Mouse (Mus musculus): ENCODE data around the gene Ifngr2. TPM values are rescaled to one million over a fixed set of nuclear protein-coding genes. Genes with fewer than 3 reads are reported as not detected.
"Not testable (repeated sequence)": the region's sequence is repeated elsewhere in the genome, so short reads cannot be mapped to it uniquely, and the experiment has no call there.

The Ifngr2 gene
- polyA plus RNA-seq, 1 experiment from 2014 or later: 117 TPM

DNA sequence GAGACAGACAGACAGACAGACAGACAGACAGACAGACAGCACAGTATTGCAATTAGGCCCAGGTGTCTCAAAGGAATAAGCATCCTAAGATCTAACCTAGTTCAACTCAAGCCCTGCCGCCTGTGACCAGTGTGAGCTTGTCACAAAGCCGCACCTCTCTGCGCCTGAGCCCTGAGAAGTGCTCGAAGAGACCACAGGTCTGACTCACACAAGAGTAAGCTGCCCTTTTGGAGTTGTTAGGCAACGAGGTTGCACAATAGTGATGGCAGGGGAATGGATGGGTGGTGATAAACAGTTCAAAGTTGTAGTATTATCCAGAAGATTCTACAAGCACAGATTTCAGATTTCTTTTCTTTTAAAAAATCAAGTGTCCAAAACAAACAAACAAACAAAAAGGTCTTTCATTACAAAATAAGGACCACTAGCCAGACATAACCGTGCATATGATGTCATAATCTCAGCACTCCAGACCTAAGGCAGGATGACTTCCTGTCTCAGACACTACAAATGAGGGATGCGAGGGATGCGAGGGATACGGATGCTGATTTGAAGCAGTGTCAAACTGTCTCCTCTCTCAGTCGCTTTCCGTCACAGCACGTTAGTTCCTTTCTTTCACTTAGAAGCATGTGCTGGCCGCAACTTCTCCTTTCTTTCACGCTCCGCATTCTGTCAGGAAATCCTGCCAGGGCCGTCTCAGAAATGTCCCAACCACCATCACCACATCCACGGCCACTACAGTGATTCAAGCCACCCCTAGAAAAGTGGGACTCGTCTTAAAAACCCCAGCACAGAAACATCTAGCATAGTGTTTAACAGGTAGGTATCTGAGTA lies 24.2 kb upstream of the Ifngr2 start:
- no peak overlapping the region for H3K9ac ChIP-seq (ENCODE audit: low read depth, low read length)
- H3K9me3 ChIP-seq (ENCODE audit: control insufficient read depth, low read length): no peaks in the 10 kb centered on the region; the same call in 1 of the 2 replicates
- H3K4me2 ChIP-seq (ENCODE audit: low read depth, low read length): no peak overlapping the region
- H3K4me3 ChIP-seq (ENCODE audit: low read length): no peak overlapping the region
- 0 out of 2 replicates have a peak, but pooled peaks cover 5% of the 10 kb centered on the region for H3K4me1 ChIP-seq (ENCODE audit: control insufficient read depth, insufficient read depth, low read length)
- ATAC-seq: peak; percentile 91
- no peaks in the 10 kb centered on the region for H3K27me3 ChIP-seq (replicated peaks; ENCODE audit: control insufficient read depth, insufficient read depth, low read length)
- 75% methylated on average over 18 of the region's 18 CpGs for WGBS
- H3K27ac ChIP-seq (ENCODE audit: low read length): no peak overlapping the region
- H3K36me3 ChIP-seq (ENCODE audit: control insufficient read depth, insufficient read depth, low read length): no peaks in the 10 kb centered on the region

DNA sequence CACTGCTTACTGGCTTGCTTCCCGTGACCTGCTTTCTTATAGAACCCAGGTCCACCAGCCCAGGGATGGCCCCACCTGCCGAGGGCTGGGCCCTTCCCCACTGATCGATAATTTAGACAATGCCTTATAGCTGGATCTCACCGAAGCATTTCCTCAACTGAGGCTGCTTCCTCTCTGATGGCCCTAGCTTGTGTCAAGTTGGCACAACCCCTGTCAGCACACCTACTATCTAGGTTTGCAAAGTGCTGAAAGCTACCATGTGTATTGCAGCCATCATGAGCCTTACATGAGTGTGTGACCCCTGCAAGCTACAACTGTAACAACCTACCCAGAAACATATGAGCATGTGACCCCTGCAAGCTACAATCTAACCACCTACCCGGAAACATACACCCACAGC lies 22.7 kb upstream of the Ifngr2 start:
- Histone ChIP-seq H3K36me3 (ENCODE audit: control insufficient read depth, insufficient read depth, low read length) (no peaks in the 10 kb centered on the region), H3K9ac (ENCODE audit: low read depth, low read length) (no peak overlapping the region), H3K4me1 (ENCODE audit: control insufficient read depth, insufficient read depth, low read length) (0 out of 2 replicates have a peak, but pooled peaks cover 5% of the 10 kb centered on the region), H3K27me3 (replicated peaks; ENCODE audit: control insufficient read depth, insufficient read depth, low read length) (no peaks in the 10 kb centered on the region), H3K9me3 (ENCODE audit: control insufficient read depth, low read length) (no peaks in the 10 kb centered on the region; the same call in 1 of the 2 replicates), H3K4me3 (ENCODE audit: low read length) (no peak overlapping the region), H3K27ac (ENCODE audit: low read length) (no peak overlapping the region), H3K4me2 (ENCODE audit: low read depth, low read length) (no peak overlapping the region)
- no peak for ATAC-seq
- 88% methylated on average over 5 of the region's 5 CpGs for WGBS

DNA sequence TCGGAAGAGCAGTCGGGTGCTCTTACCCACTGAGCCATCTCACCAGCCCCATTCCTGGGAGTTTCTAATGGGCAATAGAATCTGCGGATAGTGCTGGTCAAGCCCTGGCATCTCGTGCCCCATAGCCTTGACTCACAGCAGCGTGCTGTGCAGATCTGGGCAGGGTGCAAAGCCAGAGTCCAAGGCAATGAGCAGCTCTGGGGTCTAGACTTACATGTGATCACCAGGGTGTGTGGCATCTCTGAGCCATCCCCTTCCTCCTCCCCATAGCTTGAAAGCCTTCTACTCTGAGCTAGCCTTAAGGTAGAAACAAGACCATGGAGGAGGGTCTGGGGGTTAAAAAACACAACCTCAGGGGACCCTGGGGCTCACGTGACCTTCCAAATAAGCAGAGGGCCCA lies 20.6 kb upstream of the Ifngr2 start:
- H3K4me3 ChIP-seq (ENCODE audit: low read length): no peak overlapping the region
- H3K4me2 ChIP-seq (ENCODE audit: low read depth, low read length): no peak overlapping the region
- H3K36me3 ChIP-seq (ENCODE audit: control insufficient read depth, insufficient read depth, low read length): no peaks in the 10 kb centered on the region
- no peak overlapping the region for H3K9ac ChIP-seq (ENCODE audit: low read depth, low read length)
- ATAC-seq: no peak
- H3K9me3 ChIP-seq (ENCODE audit: control insufficient read depth, low read length): no peaks in the 10 kb centered on the region; the same call in 1 of the 2 replicates
- H3K27ac ChIP-seq (ENCODE audit: low read length): no peak overlapping the region
- 95% methylated on average over 6 of the region's 6 CpGs for WGBS
- H3K4me1 ChIP-seq (ENCODE audit: control insufficient read depth, insufficient read depth, low read length): 0 out of 2 replicates have a peak, but pooled peaks cover 5% of the 10 kb centered on the region
- H3K27me3 ChIP-seq (replicated peaks; ENCODE audit: control insufficient read depth, insufficient read depth, low read length): no peaks in the 10 kb centered on the region

DNA sequence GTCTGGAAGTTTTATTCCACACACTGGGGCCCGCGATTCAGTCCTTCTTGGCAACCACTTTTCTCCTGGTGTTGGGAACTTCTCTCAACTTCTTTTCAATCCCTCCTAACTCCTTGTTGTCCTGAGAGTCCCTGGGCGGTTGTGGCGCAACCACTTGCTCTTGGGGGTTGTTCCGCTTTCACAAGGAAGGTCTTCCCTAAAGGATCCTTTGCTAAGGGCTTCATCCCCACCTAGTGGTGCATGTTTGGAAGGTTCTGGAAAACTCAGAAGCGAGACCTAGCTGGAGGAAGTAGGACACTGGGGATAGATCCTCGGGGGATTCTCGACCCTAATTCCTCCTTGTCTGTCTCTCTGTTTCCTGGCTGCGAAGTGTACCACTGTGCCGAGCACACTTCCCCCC lies 19.8 kb upstream of the Ifngr2 start:
- H3K4me3 ChIP-seq (ENCODE audit: low read length): no peak overlapping the region
- H3K27ac ChIP-seq (ENCODE audit: low read length): no peak overlapping the region
- H3K9me3 ChIP-seq (ENCODE audit: control insufficient read depth, low read length): no peaks in the 10 kb centered on the region; the same call in 1 of the 2 replicates
- no peaks in the 10 kb centered on the region for H3K27me3 ChIP-seq (replicated peaks; ENCODE audit: control insufficient read depth, insufficient read depth, low read length)
- H3K4me2 ChIP-seq (ENCODE audit: low read depth, low read length): no peak overlapping the region
- WGBS: 74% methylated on average over 10 of the region's 10 CpGs
- ATAC-seq: no peak
- H3K9ac ChIP-seq (ENCODE audit: low read depth, low read length): no peak overlapping the region
- no peaks in the 10 kb centered on the region for H3K36me3 ChIP-seq (ENCODE audit: control insufficient read depth, insufficient read depth, low read length)
- H3K4me1 ChIP-seq (ENCODE audit: control insufficient read depth, insufficient read depth, low read length): 0 out of 2 replicates have a peak, but pooled peaks cover 2% of the 10 kb centered on the region

GRCm38 (mm10) chr16:91527500-91527899 lies 19.4 kb upstream of the Ifngr2 start:
- H3K36me3 ChIP-seq (ENCODE audit: control insufficient read depth, insufficient read depth, low read length): no peaks in the 10 kb centered on the region
- ATAC-seq: no peak
- no peak overlapping the region for H3K9ac ChIP-seq (ENCODE audit: low read depth, low read length)
- WGBS: 56% methylated on average over 5 of the region's 5 CpGs
- H3K27me3 ChIP-seq (replicated peaks; ENCODE audit: control insufficient read depth, insufficient read depth, low read length): no peaks in the 10 kb centered on the region
- H3K9me3 ChIP-seq (ENCODE audit: control insufficient read depth, low read length): no peaks in the 10 kb centered on the region; the same call in 1 of the 2 replicates
- H3K4me3 ChIP-seq (ENCODE audit: low read length): no peak overlapping the region
- no peak overlapping the region for H3K27ac ChIP-seq (ENCODE audit: low read length)
- H3K4me2 ChIP-seq (ENCODE audit: low read depth, low read length): no peak overlapping the region
- peaks cover 2% of the 10 kb centered on the region; the same call in 1 of the 2 replicates for H3K4me1 ChIP-seq (ENCODE audit: control insufficient read depth, insufficient read depth, low read length)

DNA sequence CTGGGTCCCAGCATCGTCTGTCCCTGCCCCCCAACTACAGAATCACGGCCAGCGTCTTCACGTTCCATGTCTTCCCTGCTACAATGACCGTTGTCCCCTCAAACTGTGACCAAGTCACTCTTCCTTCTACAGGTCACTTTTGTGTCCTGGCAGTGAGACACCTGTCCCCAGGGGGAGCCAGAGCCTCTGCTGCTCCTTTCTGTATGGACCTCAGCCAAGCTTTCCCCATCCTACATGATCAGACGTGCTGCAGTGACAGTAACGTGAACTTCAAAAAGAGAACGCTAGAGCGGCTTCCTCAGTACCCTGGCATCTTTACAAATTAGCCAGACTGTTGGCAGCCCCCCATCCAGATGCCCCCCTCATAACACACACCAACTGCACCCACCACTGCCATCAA lies 18.3 kb upstream of the Ifngr2 start:
- Histone ChIP-seq H3K4me1 (ENCODE audit: control insufficient read depth, insufficient read depth, low read length) (peaks cover 6% of the 10 kb centered on the region; the same call in 1 of the 2 replicates), H3K27ac (ENCODE audit: low read length) (no peak overlapping the region), H3K4me3 (ENCODE audit: low read length) (no peak overlapping the region), H3K9ac (ENCODE audit: low read depth, low read length) (no peak overlapping the region), H3K27me3 (replicated peaks; ENCODE audit: control insufficient read depth, insufficient read depth, low read length) (no peaks in the 10 kb centered on the region), H3K4me2 (ENCODE audit: low read depth, low read length) (no peak overlapping the region), H3K36me3 (ENCODE audit: control insufficient read depth, insufficient read depth, low read length) (no peaks in the 10 kb centered on the region), H3K9me3 (ENCODE audit: control insufficient read depth, low read length) (no peaks in the 10 kb centered on the region; the same call in 1 of the 2 replicates)
- ATAC-seq: no peak
- 83% methylated on average over 9 of the region's 9 CpGs for WGBS

DNA sequence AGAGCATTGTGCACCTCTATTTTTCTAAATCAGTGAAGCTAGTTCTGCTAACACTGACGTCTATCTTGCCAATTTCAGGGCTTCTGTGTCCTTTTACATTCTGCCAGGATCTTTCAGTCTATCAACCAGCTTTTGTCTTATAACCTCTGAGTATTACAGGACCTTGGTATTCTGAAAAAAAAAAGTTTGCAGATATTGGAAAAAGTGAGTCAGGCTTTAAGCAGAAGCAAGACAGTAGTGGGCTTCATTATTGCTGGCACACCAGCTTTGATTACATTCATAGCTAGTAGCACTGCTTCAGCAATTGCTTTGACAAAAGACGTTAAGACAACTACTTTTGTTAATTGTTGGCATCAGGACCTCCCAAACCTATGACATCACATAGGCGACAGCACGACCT lies 16.0 kb upstream of the Ifngr2 start:
- not testable (repeated sequence) for H3K4me1 ChIP-seq (ENCODE audit: control insufficient read depth, insufficient read depth, low read length); H3K4me2 ChIP-seq (ENCODE audit: low read depth, low read length); H3K27ac ChIP-seq (ENCODE audit: low read length); H3K9ac ChIP-seq (ENCODE audit: low read depth, low read length); H3K36me3 ChIP-seq (ENCODE audit: control insufficient read depth, insufficient read depth, low read length); H3K4me3 ChIP-seq (ENCODE audit: low read length); H3K9me3 ChIP-seq (ENCODE audit: control insufficient read depth, low read length); ATAC-seq; H3K27me3 ChIP-seq (replicated peaks; ENCODE audit: control insufficient read depth, insufficient read depth, low read length)
- 82% methylated on average over 4 of the region's 4 CpGs for WGBS

DNA sequence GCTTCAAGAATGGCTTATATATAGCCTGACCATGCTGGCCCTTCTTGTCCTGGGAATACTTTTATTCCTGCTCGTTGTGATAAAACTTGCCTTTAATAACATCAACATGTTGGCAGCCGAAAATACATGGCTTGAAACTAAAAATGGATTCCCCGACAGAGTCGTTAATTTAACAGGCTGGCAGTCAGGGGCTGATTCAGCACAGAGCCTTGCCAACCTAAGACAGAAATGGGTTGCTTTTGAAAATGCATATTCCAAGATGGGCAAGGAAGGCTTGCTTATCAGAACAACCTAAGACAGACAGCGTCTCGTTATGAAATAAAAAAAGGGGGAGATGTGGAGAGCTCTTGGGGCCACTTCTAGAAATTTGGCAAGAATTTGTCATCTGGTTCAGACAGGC lies 15.0 kb upstream of the Ifngr2 start:
- no peaks in the 10 kb centered on the region for H3K9me3 ChIP-seq (ENCODE audit: control insufficient read depth, low read length)
- no peak overlapping the region for H3K9ac ChIP-seq (ENCODE audit: low read depth, low read length)
- 71% methylated on average over 6 of the region's 6 CpGs for WGBS
- ATAC-seq: no peak
- peaks cover 6% of the 10 kb centered on the region; the same call in 1 of the 2 replicates for H3K4me1 ChIP-seq (ENCODE audit: control insufficient read depth, insufficient read depth, low read length)
- no peak overlapping the region for H3K4me2 ChIP-seq (ENCODE audit: low read depth, low read length)
- no peaks in the 10 kb centered on the region for H3K36me3 ChIP-seq (ENCODE audit: control insufficient read depth, insufficient read depth, low read length)
- no peaks in the 10 kb centered on the region; the same call in 1 of the 2 replicates for H3K27me3 ChIP-seq (replicated peaks; ENCODE audit: control insufficient read depth, insufficient read depth, low read length)
- H3K4me3 ChIP-seq (ENCODE audit: low read length): no peak overlapping the region
- H3K27ac ChIP-seq (ENCODE audit: low read length): no peak overlapping the region

GRCm38 (mm10) chr16:91532429-91532828 lies 14.4 kb upstream of the Ifngr2 start:
- Histone ChIP-seq H3K9ac (ENCODE audit: low read depth, low read length) (no peak overlapping the region), H3K27ac (ENCODE audit: low read length) (no peak overlapping the region), H3K36me3 (ENCODE audit: control insufficient read depth, insufficient read depth, low read length) (no peaks in the 10 kb centered on the region), H3K4me2 (ENCODE audit: low read depth, low read length) (no peak overlapping the region), H3K27me3 (replicated peaks; ENCODE audit: control insufficient read depth, insufficient read depth, low read length) (no peaks in the 10 kb centered on the region; the same call in 1 of the 2 replicates), H3K4me1 (ENCODE audit: control insufficient read depth, insufficient read depth, low read length) (peaks cover 6% of the 10 kb centered on the region; the same call in 1 of the 2 replicates), H3K9me3 (ENCODE audit: control insufficient read depth, low read length) (no peaks in the 10 kb centered on the region), H3K4me3 (ENCODE audit: low read length) (no peak overlapping the region)
- no peak for ATAC-seq
- 14% methylated on average over 2 of the region's 2 CpGs for WGBS

All from intestine, embryonic 16.5 days (tissue).